Mouse (Mus musculus) myocyte (in vitro differentiated cells): ENCODE measurements around the gene Ust. TPM values are rescaled to one million over a fixed set of nuclear protein-coding genes. Genes with fewer than 3 reads are reported as not detected.

ENCODE experiments used
- H3K27me3 ChIP-seq: one replicate; pipeline ENCODE4 v1.6.1; 2011; ENCODE audit not compliant: control insufficient read depth, insufficient read depth, insufficient read length
- H3K36me3 ChIP-seq: one replicate; pipeline ENCODE4 v1.6.1; 2011; ENCODE audit not compliant: control insufficient read depth, insufficient read depth
- H3K4me2 ChIP-seq: one replicate; pipeline ENCODE4 v1.6.1; 2011; ENCODE audit warnings: low read depth, control low read depth
- H3K4me3 ChIP-seq: one replicate; pipeline ENCODE4 v1.5.1; 2011; ENCODE audit warnings: mild to moderate bottlenecking, control low read depth, moderate library complexity
- H3K79me2 ChIP-seq: one replicate; pipeline ENCODE4 v1.6.1; 2011; ENCODE audit not compliant: control insufficient read depth, insufficient read depth
- H3ac ChIP-seq: one replicate; pipeline ENCODE4 v1.6.1; 2011; ENCODE audit not compliant: control insufficient read depth, insufficient read length
- CEBPB ChIP-seq: IDR thresholded peaks from 2 replicates; pipeline ENCODE4 v1.6.1; 2011; ENCODE audit warnings: mild to moderate bottlenecking, moderate library complexity; ENCODE audit not compliant: poor library complexity, insufficient read depth, severe bottlenecking
- E2F4 ChIP-seq: IDR thresholded peaks from one replicate; pipeline ENCODE4 v1.6.1; 2011; ENCODE audit warnings: mild to moderate bottlenecking, control low read depth, moderate library complexity; ENCODE audit not compliant: insufficient read depth
- MAX ChIP-seq: IDR thresholded peaks from one replicate; pipeline ENCODE4 v1.6.1; 2011; ENCODE audit warnings: low read depth, mild to moderate bottlenecking, control low read depth
- MYOD1 ChIP-seq, 3 experiments: IDR thresholded peaks; one replicate each; pipeline ENCODE4 v1.6.1; 2011; ENCODE audit warnings: control low read depth in 2 of 3, low read depth in 2 of 3, mild to moderate bottlenecking in 2 of 3, moderate library complexity in 1 of 3; ENCODE audit not compliant: insufficient read length in 2 of 3, control insufficient read depth in 1 of 3
- MYOG ChIP-seq, 3 experiments: IDR thresholded peaks; one replicate each; pipeline ENCODE4 v1.6.1; 2011; ENCODE audit warnings: control low read depth in 2 of 3, low read depth in 2 of 3, mild to moderate bottlenecking in 2 of 3; ENCODE audit not compliant: insufficient read length in 2 of 3, control insufficient read depth in 1 of 3, insufficient read depth in 1 of 3
- POLR2A ChIP-seq: IDR thresholded peaks from one replicate; pipeline ENCODE4 v1.6.1; 2011; ENCODE audit warnings: low read depth, mild to moderate bottlenecking, control low read depth, moderate library complexity; ENCODE audit not compliant: insufficient read length
- POLR2AphosphoS2 ChIP-seq: IDR thresholded peaks from one replicate; pipeline ENCODE4 v1.6.1; 2011; ENCODE audit warnings: low read depth, control low read depth; ENCODE audit not compliant: insufficient read length
- REST ChIP-seq: IDR thresholded peaks from one replicate; pipeline ENCODE4 v1.6.1; 2011; ENCODE audit warnings: mild to moderate bottlenecking, control low read depth, moderate library complexity; ENCODE audit not compliant: insufficient read depth, insufficient read length
- SRF ChIP-seq: IDR thresholded peaks from one replicate; pipeline ENCODE4 v1.6.1; 2011; ENCODE audit warnings: low read depth; ENCODE audit not compliant: control insufficient read depth, insufficient read length
- TCF12 ChIP-seq: IDR thresholded peaks from one replicate; pipeline ENCODE4 v1.6.1; 2011; ENCODE audit warnings: mild to moderate bottlenecking, control low read depth; ENCODE audit not compliant: poor library complexity, insufficient read depth, severe bottlenecking
- TCF3 ChIP-seq: IDR thresholded peaks from one replicate; pipeline ENCODE4 v1.6.1; 2011; ENCODE audit warnings: low read depth, control low read depth; ENCODE audit not compliant: insufficient read length
- USF1 ChIP-seq: IDR thresholded peaks from one replicate; pipeline ENCODE4 v1.6.1; 2011; ENCODE audit warnings: low read depth, mild to moderate bottlenecking, control low read depth, moderate library complexity
- polyA plus RNA-seq: library from polyadenylated mRNA; unstranded; fragments of >200 nt; fragmentation: generic; extraction: Trizol; gene quantifications from one replicate; pipeline ENCODE4 v1.2.1, GENCODE M21; 2012; ENCODE audit warnings: missing spikeins

Ust gene
- polyA plus RNA-seq, 1 experiment, result 7.3 TPM

- Histone ChIP-seq H3K79me2 (peaks cover 9% of the 10 kb centered on the region), H3K4me3 (no peak overlapping the region), H3ac (no peak overlapping the region), H3K4me2 (no peak overlapping the region), H3K27me3 (no peaks in the 10 kb centered on the region), H3K36me3 (no peaks in the 10 kb centered on the region)
- no peak for TF ChIP-seq POLR2A
- no peak for TF ChIP-seq POLR2AphosphoS2
- no peak for TF ChIP-seq SRF
- TF ChIP-seq TCF3, result no peak
- no peak for TF ChIP-seq TCF12
- no peak for TF ChIP-seq USF1
- TF ChIP-seq REST, result no peak
- TF ChIP-seq MYOG (IDR thresholded peaks at IDR 0.05; ENCODE audit: control insufficient read depth in 1 of 3, insufficient read depth in 1 of 3, insufficient read length in 2 of 3, low read depth in 2 of 3), result no peak
- TF ChIP-seq MYOD1 (IDR thresholded peaks at IDR 0.05; ENCODE audit: control insufficient read depth in 1 of 3, insufficient read length in 2 of 3, low read depth in 2 of 3), result no peak
- no peak for TF ChIP-seq CEBPB
- TF ChIP-seq MAX, result no peak
- TF ChIP-seq E2F4, result no peak
Observed at GRCm38 (mm10) chr10:8461372-8461771, 57.3 kb downstream of the Ust start.

GRCm38 (mm10) chr10:8454711-8455110, 63.9 kb downstream of the Ust start:
- no peaks in the 10 kb centered on the region for H3K36me3 ChIP-seq
- H3K4me3 ChIP-seq, result no peak overlapping the region
- H3ac ChIP-seq, result no peak overlapping the region
- H3K27me3 ChIP-seq, result no peaks in the 10 kb centered on the region
- no peak overlapping the region for H3K4me2 ChIP-seq
- TF ChIP-seq MYOG (IDR thresholded peaks at IDR 0.05; ENCODE audit: control insufficient read depth in 1 of 3, insufficient read depth in 1 of 3, insufficient read length in 2 of 3, low read depth in 2 of 3), result no peak
- TF ChIP-seq MYOD1 (IDR thresholded peaks at IDR 0.05; ENCODE audit: control insufficient read depth in 1 of 3, insufficient read length in 2 of 3, low read depth in 2 of 3), result no peak
- TF ChIP-seq USF1, result no peak
- no peak for TF ChIP-seq MAX
- TF ChIP-seq TCF12, result no peak
- no peak for TF ChIP-seq POLR2AphosphoS2
- TF ChIP-seq SRF, result no peak
- TF ChIP-seq REST, result no peak
- TF ChIP-seq TCF3, result no peak
- no peak for TF ChIP-seq E2F4
- TF ChIP-seq POLR2A, result no peak
- H3K79me2 ChIP-seq, result peaks cover 3% of the 10 kb centered on the region

GRCm38 (mm10) chr10:8447681-8448080, 70.9 kb downstream of the Ust start:
- H3K27me3 ChIP-seq, result no peaks in the 10 kb centered on the region
- H3ac ChIP-seq, result no peak overlapping the region
- H3K4me3 ChIP-seq, result no peak overlapping the region

GRCm38 (mm10) chr10:8446972-8447371, 71.7 kb downstream of the Ust start:
- Histone ChIP-seq H3K4me3 (no peak overlapping the region), H3K79me2 (no peaks in the 10 kb centered on the region), H3K36me3 (no peaks in the 10 kb centered on the region), H3ac (no peak overlapping the region), H3K4me2 (no peak overlapping the region), H3K27me3 (no peaks in the 10 kb centered on the region)
- no peak for TF ChIP-seq CEBPB
- no peak for TF ChIP-seq TCF3
- TF ChIP-seq REST, result no peak
- TF ChIP-seq MYOG (IDR thresholded peaks at IDR 0.05; ENCODE audit: control insufficient read depth in 1 of 3, insufficient read depth in 1 of 3, insufficient read length in 2 of 3, low read depth in 2 of 3), result no peak
- no peak for TF ChIP-seq E2F4
- no peak for TF ChIP-seq USF1
- TF ChIP-seq MYOD1 (IDR thresholded peaks at IDR 0.05; ENCODE audit: control insufficient read depth in 1 of 3, insufficient read length in 2 of 3, low read depth in 2 of 3), result no peak
- no peak for TF ChIP-seq MAX
- TF ChIP-seq POLR2AphosphoS2, result no peak

More at GRCm38 (mm10) chr10:8447681-8448080, 70.9 kb downstream of the Ust start:
- H3K36me3 ChIP-seq, result no peaks in the 10 kb centered on the region
- TF ChIP-seq POLR2AphosphoS2, result no peak
- TF ChIP-seq USF1, result no peak
- TF ChIP-seq MYOG (IDR thresholded peaks at IDR 0.05; ENCODE audit: control insufficient read depth in 1 of 3, insufficient read depth in 1 of 3, insufficient read length in 2 of 3, low read depth in 2 of 3), result no peak
- TF ChIP-seq SRF, result no peak
- TF ChIP-seq E2F4, result no peak
- TF ChIP-seq CEBPB, result no peak
- TF ChIP-seq MYOD1 (IDR thresholded peaks at IDR 0.05; ENCODE audit: control insufficient read depth in 1 of 3, insufficient read length in 2 of 3, low read depth in 2 of 3), result no peak
- TF ChIP-seq TCF3, result no peak
- TF ChIP-seq POLR2A, result no peak
- no peak overlapping the region for H3K4me2 ChIP-seq
- no peaks in the 10 kb centered on the region for H3K79me2 ChIP-seq

- Histone ChIP-seq H3K36me3 (no peaks in the 10 kb centered on the region), H3K27me3 (no peaks in the 10 kb centered on the region)
- TF ChIP-seq POLR2A, result no peak
- TF ChIP-seq USF1, result no peak
- no peak for TF ChIP-seq SRF
- no peak for TF ChIP-seq POLR2AphosphoS2
Observed at GRCm38 (mm10) chr10:8444052-8444451, 74.6 kb downstream of the Ust start.

More at GRCm38 (mm10) chr10:8444052-8444451, 74.6 kb downstream of the Ust start:
- Histone ChIP-seq H3K4me2 (no peak overlapping the region), H3K79me2 (no peaks in the 10 kb centered on the region), H3ac (no peak overlapping the region), H3K4me3 (no peak overlapping the region)
